Mouse (Mus musculus) granulocyte monocyte progenitor cell, adult 5-6 weeks (primary cell): Measurements from ENCODE around the gene Nxph3. TPM values are rescaled to one million over a fixed set of nuclear protein-coding genes. Genes with fewer than 3 reads are reported as not detected.

Experiments used
- ATAC-seq: replicated peaks from 2 replicates; pipeline ENCODE4 v1.8.0; 2016; ENCODE audit warnings: mild to moderate bottlenecking, moderate TSS enrichment, inconsistent platforms; ENCODE audit not compliant: poor library complexity, severe bottlenecking
- total RNA-seq, 2 experiments: library from RNA; stranded (forward) in 1 of 2; stranded (reverse) in 1 of 2; fragments of 200-712, 200-1000 nt in 1 of 2; fragments of >200 nt in 1 of 2; fragmentation: Nextera tagmentation in 1 of 2; gene quantifications; 2 replicates each; pipeline ENCODE4 v1.2.3; 2014 to 2017

Nxph3 gene
- total RNA-seq (2014; fragmentation: Nextera tagmentation): not detected in 2 replicates
- total RNA-seq (2017): not detected in 2 replicates

GRCm38 (mm10) chr11:95514298-95514861, at the start of gene Nxph3:
Gene Nxph3 (minus strand): TSS chr11:95514570.
- ATAC-seq: peak; percentile 69

GRCm38 (mm10) chr11:95563849-95564248, 49.5 kb upstream of the Nxph3 start:
- no peak for ATAC-seq

- no peak for ATAC-seq
These were observed 46.4 kb upstream of the Nxph3 start for GRCm38 (mm10) chr11:95560773-95561172.

GRCm38 (mm10) chr11:95559761-95560160, 45.4 kb upstream of the Nxph3 start:
- no peak for ATAC-seq

- ATAC-seq: no peak
These were observed 43.3 kb upstream of the Nxph3 start for GRCm38 (mm10) chr11:95557719-95558118.

GRCm38 (mm10) chr11:95557032-95557431, 42.7 kb upstream of the Nxph3 start:
- ATAC-seq: no peak

- no peak for ATAC-seq
These were observed 40.9 kb upstream of the Nxph3 start for GRCm38 (mm10) chr11:95555279-95555678.

GRCm38 (mm10) chr11:95550301-95551021, 36.1 kb upstream of the Nxph3 start:
- ATAC-seq: no peak

GRCm38 (mm10) chr11:95546021-95546782, 31.8 kb upstream of the Nxph3 start:
- ATAC-seq: no peak

- ATAC-seq: no peak
These were observed 30.4 kb upstream of the Nxph3 start for GRCm38 (mm10) chr11:95544546-95545327.

GRCm38 (mm10) chr11:95540637-95541385, 26.4 kb upstream of the Nxph3 start:
- no peak for ATAC-seq

GRCm38 (mm10) chr11:95538378-95539104, 24.2 kb upstream of the Nxph3 start:
- ATAC-seq: no peak

GRCm38 (mm10) chr11:95533484-95534160, 19.3 kb upstream of the Nxph3 start:
- ATAC-seq: peak; percentile 72

GRCm38 (mm10) chr11:95532353-95533072, 18.1 kb upstream of the Nxph3 start:
- no peak for ATAC-seq

- ATAC-seq: no peak
These were observed 13.9 kb upstream of the Nxph3 start for GRCm38 (mm10) chr11:95528231-95528630.

- ATAC-seq: no peak
These were observed 12.9 kb upstream of the Nxph3 start for GRCm38 (mm10) chr11:95527307-95527706.

- ATAC-seq: peak; percentile 72
These were observed 7.2 kb upstream of the Nxph3 start for GRCm38 (mm10) chr11:95521563-95521962.
